Mouse (Mus musculus): ENCODE measurements at regions not wholly inside any gene's neighbourhood (a gene's known extent, or its start where the extent isn't known, plus 50 kb on each side); places are given as distances from the start of the nearest gene placed in this dataset.

DNA sequence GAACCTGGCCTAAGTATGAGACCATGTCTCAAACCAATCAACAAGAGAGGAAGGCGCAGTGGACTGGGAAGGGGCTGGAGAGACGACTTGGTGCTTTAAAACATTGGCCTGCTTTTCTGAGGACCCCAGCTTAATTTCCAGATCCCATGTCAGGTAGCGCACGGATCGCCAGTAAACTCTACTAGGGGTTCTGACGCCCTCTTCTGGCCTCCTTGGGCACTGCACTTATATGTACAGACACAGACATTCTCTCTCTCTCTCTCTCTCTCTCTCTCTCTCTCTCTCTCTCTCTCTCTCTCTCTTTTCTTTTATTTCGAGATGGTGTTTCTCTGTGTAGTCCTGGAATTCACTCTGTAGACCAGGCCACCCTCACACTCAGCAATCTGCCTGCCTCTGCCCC lies 60.0 kb upstream of the Zfp217 start:
- no peak for ATAC-seq (ENCODE audit: low FRiP score, low read depth)
- H3K9me3 ChIP-seq, result peaks cover 5% of the 10 kb centered on the region; the same call in 1 of the 2 replicates
- H3K4me1 ChIP-seq, result peaks cover 25% of the 10 kb centered on the region
- 84% methylated on average over 7 of the region's 7 CpGs for WGBS
- H3K27me3 ChIP-seq, result no peaks in the 10 kb centered on the region; the same call in 1 of the 2 replicates
- no peak overlapping the region for H3K4me3 ChIP-seq
- no peak overlapping the region for H3K9ac ChIP-seq
- no peak overlapping the region for H3K27ac ChIP-seq
- H3K4me2 ChIP-seq (replicated peaks), result no peak overlapping the region
- H3K36me3 ChIP-seq, result no peaks in the 10 kb centered on the region

GRCm38 (mm10) chr2:170207395-170207794 lies 59.5 kb upstream of the Zfp217 start:
- H3K9me3 ChIP-seq, result peaks cover 5% of the 10 kb centered on the region; the same call in 1 of the 2 replicates
- no peak overlapping the region for H3K4me3 ChIP-seq
- 88% methylated on average over 6 of the region's 6 CpGs for WGBS
- peaks cover 25% of the 10 kb centered on the region for H3K4me1 ChIP-seq
- H3K27ac ChIP-seq, result no peak overlapping the region
- H3K27me3 ChIP-seq, result no peaks in the 10 kb centered on the region; the same call in 1 of the 2 replicates
- no peak overlapping the region for H3K4me2 ChIP-seq (replicated peaks)
- H3K36me3 ChIP-seq, result no peaks in the 10 kb centered on the region
- H3K9ac ChIP-seq, result no peak overlapping the region
- no peak for ATAC-seq (ENCODE audit: low FRiP score, low read depth)

DNA sequence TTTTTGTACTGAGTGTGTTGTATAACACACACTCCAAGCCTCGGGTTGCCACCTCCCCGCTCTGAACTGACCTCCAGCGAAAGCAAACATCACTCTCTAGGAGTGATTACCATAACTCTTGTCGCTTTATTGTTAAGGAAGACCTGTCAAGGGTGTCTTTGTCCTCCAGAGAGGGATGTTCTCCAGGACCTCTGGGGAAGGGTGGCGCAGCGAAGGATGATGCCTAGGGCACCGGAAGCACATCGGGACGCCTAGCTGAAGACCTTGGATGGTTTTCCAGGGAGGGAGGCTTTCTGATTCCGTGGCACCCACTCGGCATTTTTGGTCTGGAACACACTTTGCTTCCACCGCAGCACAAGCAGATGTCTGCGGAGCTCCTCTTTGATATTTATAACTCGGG lies 59.0 kb upstream of the Zfp217 start:
- Histone ChIP-seq H3K27ac (no peak overlapping the region), H3K36me3 (no peaks in the 10 kb centered on the region), H3K4me1 (peaks cover 25% of the 10 kb centered on the region), H3K4me2 (replicated peaks) (0 out of 2 replicates have a peak overlapping the region, but pooled peaks have one; percentile 63), H3K27me3 (no peaks in the 10 kb centered on the region; the same call in 1 of the 2 replicates), H3K4me3 (no peak overlapping the region), H3K9me3 (peaks cover 5% of the 10 kb centered on the region; the same call in 1 of the 2 replicates), H3K9ac (no peak overlapping the region)
- no peak for ATAC-seq (ENCODE audit: low FRiP score, low read depth)
- 56% methylated on average over 14 of the region's 14 CpGs for WGBS

DNA sequence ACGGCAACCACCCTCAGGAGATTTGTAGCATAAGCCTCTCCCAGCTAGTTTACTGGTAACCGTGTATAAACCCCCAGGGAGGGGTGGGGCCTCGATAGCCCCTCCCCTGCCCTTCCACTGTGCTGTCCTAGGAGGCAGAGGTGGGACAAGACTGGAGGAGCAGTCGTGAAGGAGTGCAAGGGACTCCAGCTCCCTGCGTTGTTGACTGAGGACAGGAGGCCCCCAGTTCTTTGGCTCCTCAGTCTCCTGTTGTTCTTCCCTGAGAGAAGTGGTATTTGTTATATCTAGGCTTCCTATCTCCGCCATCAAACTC lies 58.5 kb upstream of the Zfp217 start:
- Histone ChIP-seq H3K4me2 (replicated peaks) (peak overlapping the region; percentile 63), H3K9me3 (peaks cover 5% of the 10 kb centered on the region; the same call in 1 of the 2 replicates), H3K36me3 (no peaks in the 10 kb centered on the region), H3K27ac (no peak overlapping the region), H3K4me3 (no peak overlapping the region), H3K4me1 (peaks cover 25% of the 10 kb centered on the region), H3K9ac (no peak overlapping the region), H3K27me3 (no peaks in the 10 kb centered on the region; the same call in 1 of the 2 replicates)
- 6% methylated on average over 6 of the region's 6 CpGs for WGBS
- peak; percentile 62; the same call in 1 of the 2 replicates for ATAC-seq (ENCODE audit: low FRiP score, low read depth)

DNA sequence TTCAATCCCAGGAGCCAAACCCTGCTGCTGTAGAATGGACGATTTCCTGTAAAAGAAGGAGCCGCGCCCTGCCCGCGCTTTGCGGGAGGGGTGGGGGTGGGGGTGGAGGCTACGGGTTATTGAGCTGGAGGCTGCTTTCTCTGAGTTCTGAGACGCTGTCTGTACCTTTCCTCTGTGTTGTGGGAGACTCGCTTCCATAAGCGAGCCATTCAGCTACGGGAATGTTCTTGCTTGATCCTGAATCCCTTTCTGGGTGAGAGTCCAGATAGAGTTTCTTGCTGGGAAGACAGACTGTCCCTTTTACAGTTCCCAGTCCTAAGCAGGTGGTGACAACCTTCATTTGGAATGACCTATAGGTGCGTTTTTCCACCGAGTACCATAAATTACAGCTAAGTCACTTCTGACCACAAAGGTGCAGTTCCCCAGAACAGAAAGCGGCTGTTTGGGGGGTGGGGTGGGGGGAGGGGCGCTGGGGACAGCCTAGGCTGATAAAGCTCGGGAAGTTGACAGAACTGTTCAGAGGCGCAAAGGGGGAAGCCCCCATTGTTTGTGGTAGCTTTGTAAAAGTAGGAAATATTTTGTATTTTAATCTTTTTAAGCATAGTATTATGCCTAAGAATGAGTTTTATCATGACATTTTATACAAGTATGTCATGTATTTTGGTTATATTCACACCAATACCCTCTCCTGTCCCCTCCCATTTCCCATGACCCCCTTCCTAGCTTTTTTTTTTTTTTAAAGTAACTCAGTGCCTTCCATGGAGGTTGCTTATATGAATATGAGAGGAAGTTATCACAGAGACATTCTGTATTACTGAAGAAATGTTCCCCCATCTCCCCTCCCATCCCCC lies 57.9 kb upstream of the Zfp217 start:
- Histone ChIP-seq H3K9ac (peak overlapping the region; percentile 40; the same call in 1 of the 2 replicates), H3K9me3 (peaks cover 5% of the 10 kb centered on the region; the same call in 1 of the 2 replicates), H3K27me3 (no peaks in the 10 kb centered on the region; the same call in 1 of the 2 replicates), H3K4me3 (peak overlapping the region; percentile 33), H3K4me1 (peaks cover 25% of the 10 kb centered on the region), H3K27ac (no peak overlapping the region; the same call in 1 of the 2 replicates), H3K36me3 (no peaks in the 10 kb centered on the region), H3K4me2 (replicated peaks) (peak overlapping the region; percentile 63)
- WGBS, result under 1% methylated on average over 17 of the region's 17 CpGs
- peak; percentile 69; the same call in 1 of the 2 replicates for ATAC-seq (ENCODE audit: low FRiP score, low read depth)

GRCm38 (mm10) chr2:170204768-170205514 lies 57.0 kb upstream of the Zfp217 start:
- H3K9ac ChIP-seq, result peak overlapping the region; percentile 40; the same call in 1 of the 2 replicates
- 29% methylated on average over 10 of the region's 10 CpGs for WGBS

GRCm38 (mm10) chr2:170203496-170203895 lies 55.6 kb upstream of the Zfp217 start:
- H3K36me3 ChIP-seq, result no peaks in the 10 kb centered on the region
- H3K9me3 ChIP-seq, result peaks cover 5% of the 10 kb centered on the region; the same call in 1 of the 2 replicates
- no peak overlapping the region for H3K4me3 ChIP-seq
- no peak overlapping the region for H3K9ac ChIP-seq
- H3K27ac ChIP-seq, result no peak overlapping the region
- no peak overlapping the region for H3K4me2 ChIP-seq (replicated peaks)
- WGBS, result 84% methylated on average over 5 of the region's 5 CpGs
- ATAC-seq (ENCODE audit: low FRiP score, low read depth), result no peak
- peaks cover 19% of the 10 kb centered on the region for H3K4me1 ChIP-seq
- H3K27me3 ChIP-seq, result no peaks in the 10 kb centered on the region; the same call in 1 of the 2 replicates

More at GRCm38 (mm10) chr2:170204768-170205514, 57.0 kb upstream of the Zfp217 start:
- Histone ChIP-seq H3K4me1 (peaks cover 25% of the 10 kb centered on the region), H3K36me3 (no peaks in the 10 kb centered on the region), H3K4me2 (replicated peaks) (peak overlapping the region; percentile 63), H3K9me3 (peaks cover 5% of the 10 kb centered on the region; the same call in 1 of the 2 replicates), H3K4me3 (peak overlapping the region; percentile 33), H3K27ac (no peak overlapping the region), H3K27me3 (no peaks in the 10 kb centered on the region; the same call in 1 of the 2 replicates)
- ATAC-seq (ENCODE audit: low FRiP score, low read depth), result no peak

GRCm38 (mm10) chr2:170201816-170202371 lies 54.0 kb upstream of the Zfp217 start:
- Histone ChIP-seq H3K27ac (no peak overlapping the region), H3K4me3 (no peak overlapping the region), H3K9me3 (no peaks in the 10 kb centered on the region), H3K36me3 (no peaks in the 10 kb centered on the region), H3K4me2 (replicated peaks) (no peak overlapping the region), H3K4me1 (peaks cover 19% of the 10 kb centered on the region), H3K9ac (no peak overlapping the region), H3K27me3 (no peaks in the 10 kb centered on the region; the same call in 1 of the 2 replicates)
- WGBS, result 74% methylated on average over 10 of the region's 10 CpGs
- 0 out of 2 replicates have a peak, but pooled peaks have one; percentile 24 for ATAC-seq (ENCODE audit: low FRiP score, low read depth)

Measured in limb, embryonic 13.5 days (tissue).